Mouse (Mus musculus) bone marrow, adult 2 months (tissue): ENCODE results near the gene Mdm1.

Experiments used
- CTCF ChIP-seq: fragments of 200-500 bp; IDR thresholded peaks from 2 replicates; pipeline ENCODE4 v1.5.1; 2011; ENCODE audit warnings: low read length, control low read depth; ENCODE audit not compliant: control insufficient read depth, insufficient read depth
- POLR2A ChIP-seq: fragments of 200-500 bp; IDR thresholded peaks from 2 replicates; pipeline ENCODE4 v1.6.1; 2011; ENCODE audit warnings: low read depth, mild to moderate bottlenecking, control low read depth, low read length, borderline replicate concordance; ENCODE audit not compliant: control insufficient read depth

DNA sequence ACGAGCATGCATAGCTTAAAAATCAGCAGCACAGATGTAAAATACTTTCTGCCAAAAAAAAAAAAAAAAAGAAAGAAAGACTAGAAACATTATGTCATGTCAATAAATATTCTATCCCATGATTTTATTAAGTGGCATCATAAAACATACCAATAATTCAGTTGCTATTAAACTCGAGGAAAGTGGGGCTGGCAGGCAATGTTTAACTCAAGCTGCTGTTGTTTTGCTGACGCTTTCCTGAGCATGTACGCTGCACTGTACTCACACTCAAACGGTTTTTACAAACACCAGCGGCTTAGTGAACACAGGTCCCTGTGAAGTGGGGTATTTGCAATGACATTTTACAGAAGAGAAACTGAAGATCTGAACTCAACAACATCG lies 30.7 kb upstream of the Mdm1 start:
- TF ChIP-seq POLR2A (no peak), CTCF (no peak)
